Mouse (Mus musculus) gastrocnemius, postnatal 10 days (tissue): ENCODE measurements around the gene 7420426K07Rik. TPM values are rescaled to one million over a fixed set of nuclear protein-coding genes. Genes with fewer than 3 reads are reported as not detected.

Experiments used
- DNase-seq: peaks from one replicate; pipeline ENCODE4 v3.0.0; 2021; ENCODE audit warnings: mixed read lengths
- long read RNA-seq, 2 experiments: library from polyadenylated mRNA; stranded (forward); transcript quantifications; one replicate each; pipeline ENCODE4 v2.0.0; 2021
- total RNA-seq, 2 experiments: library from RNA; stranded (reverse); gene quantifications; 2 replicates each; pipeline ENCODE4 v1.2.3; 2021

7420426K07Rik gene
- total RNA-seq: not detected
- long read RNA-seq, experiment 1: 0 reads
- long read RNA-seq, experiment 2: 0 reads

GRCm38 (mm10) chr9:98902819-98903218 is at the start of gene 7420426K07Rik:
TSS of gene 7420426K07Rik (plus strand) at chr9:98903119.
- DNase-seq: no peak

GRCm38 (mm10) chr9:98856210-98856609 is 46.7 kb upstream of the 7420426K07Rik start, which contains the start of gene Prr23a2:
TSS of gene Prr23a2 (plus strand) at chr9:98856494.
- DNase-seq: no peak

- DNase-seq: no peak
These were observed 39.5 kb upstream of the 7420426K07Rik start for GRCm38 (mm10) chr9:98863463-98863862.

- DNase-seq: no peak
These were observed 38.3 kb upstream of the 7420426K07Rik start, which contains the start of gene Prr23a3 for GRCm38 (mm10) chr9:98864571-98864970. TSS of gene Prr23a3 (plus strand) at chr9:98864767.

GRCm38 (mm10) chr9:98901486-98901885 is 1.4 kb upstream of the 7420426K07Rik start:
- no peak for DNase-seq

- DNase-seq: no peak
These were observed 18.0 kb downstream of the 7420426K07Rik start for GRCm38 (mm10) chr9:98920629-98921523.

GRCm38 (mm10) chr9:98923119-98923518 is 20.2 kb downstream of the 7420426K07Rik start:
- DNase-seq: no peak

- DNase-seq: no peak
These were observed 21.3 kb downstream of the 7420426K07Rik start for GRCm38 (mm10) chr9:98924183-98924582.

GRCm38 (mm10) chr9:98929496-98929895 is 26.6 kb downstream of the 7420426K07Rik start:
- no peak for DNase-seq

- DNase-seq: no peak
These were observed 30.0 kb downstream of the 7420426K07Rik start for GRCm38 (mm10) chr9:98932931-98933330.

GRCm38 (mm10) chr9:98935190-98935909 is 32.4 kb downstream of the 7420426K07Rik start:
- DNase-seq: no peak

- DNase-seq: no peak
These were observed 36.4 kb downstream of the 7420426K07Rik start for GRCm38 (mm10) chr9:98939290-98939689.

GRCm38 (mm10) chr9:98952171-98953050 is 49.5 kb downstream of the 7420426K07Rik start:
- no peak for DNase-seq

GRCm38 (mm10) chr9:98953291-98953690 is 50.4 kb downstream of the 7420426K07Rik start:
- DNase-seq: no peak

GRCm38 (mm10) chr9:98953830-98954229 is 50.9 kb downstream of the 7420426K07Rik start:
- DNase-seq: no peak

Other genes with a start within 250 kb of the 7420426K07Rik start
- gene Prr23a1, start 60.6 kb upstream of the 7420426K07Rik start, total RNA-seq: not detected
- gene Prr23a2, start 46.6 kb upstream of the 7420426K07Rik start, total RNA-seq: not detected
- not detected for gene Prr23a3, start 38.4 kb upstream of the 7420426K07Rik start, total RNA-seq
- gene Foxl2, start 52.2 kb downstream of the 7420426K07Rik start, total RNA-seq: not detected
- 1 to 10 TPM; 5.6 to 6.2 TPM for gene Faim, start 83.3 kb downstream of the 7420426K07Rik start, total RNA-seq
- gene Gm1123, start 132.6 kb downstream of the 7420426K07Rik start, total RNA-seq: not detected
- gene Pik3cb, start 237.5 kb downstream of the 7420426K07Rik start, total RNA-seq: 1 to 10 TPM; 3.7 to 4.7 TPM